Mouse (Mus musculus) myocyte (in vitro differentiated cells): ENCODE measurements around the gene Rplp1. TPM values are rescaled to one million over a fixed set of nuclear protein-coding genes. Genes with fewer than 3 reads are reported as not detected.

Experiments
- H3K27me3 ChIP-seq: one replicate; pipeline ENCODE4 v1.6.1; 2011; ENCODE audit not compliant: control insufficient read depth, insufficient read depth, insufficient read length
- H3K36me3 ChIP-seq: one replicate; pipeline ENCODE4 v1.6.1; 2011; ENCODE audit not compliant: control insufficient read depth, insufficient read depth
- H3K4me2 ChIP-seq: one replicate; pipeline ENCODE4 v1.6.1; 2011; ENCODE audit warnings: low read depth, control low read depth
- H3K4me3 ChIP-seq: one replicate; pipeline ENCODE4 v1.5.1; 2011; ENCODE audit warnings: mild to moderate bottlenecking, control low read depth, moderate library complexity
- H3K79me2 ChIP-seq: one replicate; pipeline ENCODE4 v1.6.1; 2011; ENCODE audit not compliant: control insufficient read depth, insufficient read depth
- H3ac ChIP-seq: one replicate; pipeline ENCODE4 v1.6.1; 2011; ENCODE audit not compliant: control insufficient read depth, insufficient read length
- CEBPB ChIP-seq: IDR thresholded peaks from 2 replicates; pipeline ENCODE4 v1.6.1; 2011; ENCODE audit warnings: mild to moderate bottlenecking, moderate library complexity; ENCODE audit not compliant: poor library complexity, insufficient read depth, severe bottlenecking
- E2F4 ChIP-seq: IDR thresholded peaks from one replicate; pipeline ENCODE4 v1.6.1; 2011; ENCODE audit warnings: mild to moderate bottlenecking, control low read depth, moderate library complexity; ENCODE audit not compliant: insufficient read depth
- MAX ChIP-seq: IDR thresholded peaks from one replicate; pipeline ENCODE4 v1.6.1; 2011; ENCODE audit warnings: low read depth, mild to moderate bottlenecking, control low read depth
- MYOD1 ChIP-seq, 3 experiments: IDR thresholded peaks; one replicate each; pipeline ENCODE4 v1.6.1; 2011; ENCODE audit warnings: control low read depth in 2 of 3, low read depth in 2 of 3, mild to moderate bottlenecking in 2 of 3, moderate library complexity in 1 of 3; ENCODE audit not compliant: insufficient read length in 2 of 3, control insufficient read depth in 1 of 3
- MYOG ChIP-seq, 3 experiments: IDR thresholded peaks; one replicate each; pipeline ENCODE4 v1.6.1; 2011; ENCODE audit warnings: control low read depth in 2 of 3, low read depth in 2 of 3, mild to moderate bottlenecking in 2 of 3; ENCODE audit not compliant: insufficient read length in 2 of 3, control insufficient read depth in 1 of 3, insufficient read depth in 1 of 3
- POLR2A ChIP-seq: IDR thresholded peaks from one replicate; pipeline ENCODE4 v1.6.1; 2011; ENCODE audit warnings: low read depth, mild to moderate bottlenecking, control low read depth, moderate library complexity; ENCODE audit not compliant: insufficient read length
- POLR2AphosphoS2 ChIP-seq: IDR thresholded peaks from one replicate; pipeline ENCODE4 v1.6.1; 2011; ENCODE audit warnings: low read depth, control low read depth; ENCODE audit not compliant: insufficient read length
- REST ChIP-seq: IDR thresholded peaks from one replicate; pipeline ENCODE4 v1.6.1; 2011; ENCODE audit warnings: mild to moderate bottlenecking, control low read depth, moderate library complexity; ENCODE audit not compliant: insufficient read depth, insufficient read length
- SRF ChIP-seq: IDR thresholded peaks from one replicate; pipeline ENCODE4 v1.6.1; 2011; ENCODE audit warnings: low read depth; ENCODE audit not compliant: control insufficient read depth, insufficient read length
- TCF12 ChIP-seq: IDR thresholded peaks from one replicate; pipeline ENCODE4 v1.6.1; 2011; ENCODE audit warnings: mild to moderate bottlenecking, control low read depth; ENCODE audit not compliant: poor library complexity, insufficient read depth, severe bottlenecking
- TCF3 ChIP-seq: IDR thresholded peaks from one replicate; pipeline ENCODE4 v1.6.1; 2011; ENCODE audit warnings: low read depth, control low read depth; ENCODE audit not compliant: insufficient read length
- USF1 ChIP-seq: IDR thresholded peaks from one replicate; pipeline ENCODE4 v1.6.1; 2011; ENCODE audit warnings: low read depth, mild to moderate bottlenecking, control low read depth, moderate library complexity
- polyA plus RNA-seq: library from polyadenylated mRNA; unstranded; fragments of >200 nt; fragmentation: generic; extraction: Trizol; gene quantifications from one replicate; pipeline ENCODE4 v1.2.1, GENCODE M21; 2012; ENCODE audit warnings: missing spikeins

Rplp1 gene
- polyA plus RNA-seq, 1 experiment = 9,411 TPM

DNA sequence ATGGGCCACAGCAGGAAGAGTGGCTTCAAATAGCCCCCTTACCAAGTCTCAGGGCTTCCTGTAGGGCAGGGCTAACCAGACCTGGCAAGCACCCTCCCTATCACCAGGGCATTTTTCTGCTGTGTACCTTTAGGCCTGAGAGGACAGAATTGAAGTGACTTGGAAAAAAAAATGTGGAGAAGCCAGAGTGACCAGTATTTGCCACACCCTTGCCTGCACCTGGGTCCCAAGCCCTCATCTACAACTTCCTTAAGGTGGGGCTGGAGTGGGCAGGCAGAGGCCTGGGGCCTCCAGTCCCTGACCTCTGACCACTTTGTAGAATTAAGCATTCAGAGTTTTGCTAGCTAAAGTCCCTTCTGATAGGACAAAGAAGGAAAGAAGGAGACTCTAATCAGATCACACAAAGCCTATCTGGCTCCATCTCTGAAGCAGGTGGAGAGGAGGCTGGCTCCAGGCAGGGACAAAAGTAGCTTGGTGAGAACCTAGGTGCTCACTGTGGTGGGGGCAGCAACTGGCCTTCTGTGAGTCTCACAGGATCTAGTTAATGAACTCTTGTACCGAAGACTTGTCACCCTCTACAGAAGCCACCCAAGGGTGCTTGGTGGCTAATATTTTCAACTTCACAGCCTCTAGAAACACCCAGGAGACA is 45.7 kb upstream of the Rplp1 start:
- Histone ChIP-seq H3K36me3 (no peaks in the 10 kb centered on the region), H3K4me2 (no peak overlapping the region), H3K4me3 (no peak overlapping the region), H3ac (no peak overlapping the region), H3K79me2 (no peaks in the 10 kb centered on the region), H3K27me3 (no peaks in the 10 kb centered on the region)
- TF ChIP-seq MYOD1 (IDR thresholded peaks at IDR 0.05; ENCODE audit: control insufficient read depth in 1 of 3, insufficient read length in 2 of 3, low read depth in 2 of 3) (no peak), SRF (no peak), USF1 (no peak), POLR2A (no peak), MAX (no peak), TCF12 (no peak), E2F4 (no peak), CEBPB (no peak), MYOG (IDR thresholded peaks at IDR 0.05; ENCODE audit: control insufficient read depth in 1 of 3, insufficient read depth in 1 of 3, insufficient read length in 2 of 3, low read depth in 2 of 3) (no peak), REST (no peak)

DNA sequence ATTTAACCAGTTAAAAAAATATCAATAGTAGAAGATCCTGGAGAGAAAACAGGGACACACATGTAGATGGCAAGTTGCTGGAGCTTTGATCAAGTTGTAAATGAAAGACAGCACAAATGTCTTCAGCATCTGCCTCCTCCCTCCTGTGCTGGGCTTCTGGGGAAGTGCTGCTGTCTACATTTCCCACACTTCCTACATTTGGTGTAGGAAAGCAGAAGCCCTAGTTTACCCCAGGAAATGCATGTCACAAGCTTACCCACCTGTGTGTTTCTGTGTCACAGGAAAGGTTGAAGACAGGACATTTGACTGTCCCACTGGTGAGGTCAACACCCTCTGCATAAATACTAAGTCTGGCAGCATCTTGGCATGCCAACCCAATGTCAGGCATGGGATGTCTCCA is 40.4 kb upstream of the Rplp1 start:
- H3K4me3 ChIP-seq = no peak overlapping the region
- no peaks in the 10 kb centered on the region for H3K27me3 ChIP-seq
- H3K79me2 ChIP-seq = no peaks in the 10 kb centered on the region
- no peak overlapping the region for H3ac ChIP-seq
- no peaks in the 10 kb centered on the region for H3K36me3 ChIP-seq
- no peak for TF ChIP-seq MYOG (IDR thresholded peaks at IDR 0.05; ENCODE audit: control insufficient read depth in 1 of 3, insufficient read depth in 1 of 3, insufficient read length in 2 of 3, low read depth in 2 of 3)
- no peak for TF ChIP-seq TCF3
- no peak for TF ChIP-seq MYOD1 (IDR thresholded peaks at IDR 0.05; ENCODE audit: control insufficient read depth in 1 of 3, insufficient read length in 2 of 3, low read depth in 2 of 3)
- no peak for TF ChIP-seq POLR2AphosphoS2
- no peak for TF ChIP-seq CEBPB
- no peak for TF ChIP-seq REST
- TF ChIP-seq SRF = no peak
- TF ChIP-seq E2F4 = no peak
- TF ChIP-seq USF1 = no peak
- no peak for TF ChIP-seq POLR2A
- no peak for TF ChIP-seq TCF12
- no peak for TF ChIP-seq MAX
- H3K4me2 ChIP-seq = no peak overlapping the region

DNA sequence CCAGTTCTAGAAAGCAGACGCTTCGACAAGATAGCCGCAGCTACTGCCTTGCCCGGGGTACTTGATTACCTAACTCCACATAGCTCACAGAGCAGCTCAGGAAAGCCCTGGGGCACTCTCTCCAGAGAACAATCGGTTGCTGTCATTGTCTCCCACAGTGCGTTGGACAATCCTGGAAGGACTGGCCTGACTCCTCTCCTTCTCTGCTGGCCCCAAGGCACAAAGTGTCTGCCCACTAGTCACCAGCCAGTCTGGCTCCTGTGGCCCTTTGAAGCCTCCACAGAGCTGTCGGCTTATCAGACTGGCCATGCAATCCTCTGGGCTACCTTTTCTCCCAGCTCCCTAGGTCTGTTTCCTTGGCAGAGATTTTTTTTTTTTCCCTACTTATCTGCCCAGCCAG is 37.9 kb upstream of the Rplp1 start:
- H3K4me2 ChIP-seq = no peak overlapping the region
- H3K36me3 ChIP-seq = no peaks in the 10 kb centered on the region
- no peaks in the 10 kb centered on the region for H3K27me3 ChIP-seq
- no peak overlapping the region for H3ac ChIP-seq
- no peaks in the 10 kb centered on the region for H3K79me2 ChIP-seq
- TF ChIP-seq USF1 (no peak), SRF (no peak), E2F4 (no peak), TCF12 (no peak), MYOG (IDR thresholded peaks at IDR 0.05; ENCODE audit: control insufficient read depth in 1 of 3, insufficient read depth in 1 of 3, insufficient read length in 2 of 3, low read depth in 2 of 3) (no peak), TCF3 (no peak), CEBPB (no peak), REST (no peak), MAX (no peak), MYOD1 (IDR thresholded peaks at IDR 0.05; ENCODE audit: control insufficient read depth in 1 of 3, insufficient read length in 2 of 3, low read depth in 2 of 3) (no peak), POLR2A (no peak), POLR2AphosphoS2 (no peak)
- H3K4me3 ChIP-seq = no peak overlapping the region

DNA sequence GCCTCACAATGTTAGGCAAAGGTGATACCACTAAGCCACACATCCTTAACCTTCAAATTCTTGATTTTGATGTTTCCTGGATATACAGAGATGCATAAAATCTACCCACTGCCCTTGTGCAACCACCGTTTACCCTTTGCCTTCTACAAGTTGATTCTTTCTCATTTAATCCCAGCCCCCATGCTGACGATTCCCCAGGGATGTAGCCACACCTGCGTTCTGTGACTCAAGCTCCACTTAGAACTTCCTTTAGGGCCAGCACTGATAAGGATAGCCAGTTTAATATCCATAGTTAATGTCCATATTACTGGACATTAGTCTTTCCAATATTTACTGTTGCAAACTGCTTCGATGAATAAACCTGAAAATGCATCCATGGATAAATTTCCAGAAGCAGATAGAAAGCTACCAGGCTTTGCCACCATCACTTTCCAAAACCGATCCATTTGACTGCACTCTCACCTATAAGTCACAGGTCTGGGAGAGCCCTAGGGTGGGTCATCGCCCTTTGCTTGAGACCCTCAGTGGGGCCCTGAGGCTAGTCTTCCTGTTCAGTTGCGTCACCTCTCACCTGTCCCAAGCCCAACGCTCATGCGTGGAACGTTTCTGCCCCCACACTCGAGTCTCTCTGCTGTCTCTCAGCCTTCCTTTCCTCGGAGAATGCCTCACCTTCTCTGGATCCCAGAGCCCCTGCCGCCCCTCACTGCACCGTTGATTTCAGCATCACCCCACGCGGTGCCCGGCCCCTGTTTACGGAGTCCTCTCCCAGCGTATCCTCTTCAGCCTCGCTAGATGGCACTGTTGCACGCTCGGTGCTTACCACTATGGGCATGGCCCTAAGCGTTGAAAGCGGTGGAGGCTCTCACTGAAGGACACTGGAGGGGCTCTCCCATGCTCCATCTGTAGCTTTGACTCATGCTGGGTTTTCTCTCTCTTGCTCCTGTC is 33.3 kb upstream of the Rplp1 start:
- no peaks in the 10 kb centered on the region for H3K36me3 ChIP-seq
- H3K4me2 ChIP-seq = peak overlapping the region; percentile 86
- TF ChIP-seq SRF = peak; percentile 43
- no peak for TF ChIP-seq E2F4
- peak; percentile 22 for TF ChIP-seq POLR2A
- TF ChIP-seq POLR2AphosphoS2 = no peak
- TF ChIP-seq MYOD1 (IDR thresholded peaks at IDR 0.05; ENCODE audit: control insufficient read depth in 1 of 3, insufficient read length in 2 of 3, low read depth in 2 of 3) = no peak
- TF ChIP-seq MAX = no peak
- no peaks in the 10 kb centered on the region for H3K27me3 ChIP-seq
- peak overlapping the region; percentile 57 for H3K4me3 ChIP-seq
- H3ac ChIP-seq = no peak overlapping the region
- H3K79me2 ChIP-seq = peaks cover 22% of the 10 kb centered on the region
